Mouse (Mus musculus) megakaryocyte, embryonic 14.5 days (primary cell): ENCODE results near the gene Frem1. TPM values are rescaled to one million over a fixed set of nuclear protein-coding genes. Genes with fewer than 3 reads are reported as not detected.

Experiments used
- H3K27me3 ChIP-seq: replicated peaks from 2 replicates; pipeline ENCODE3; 2012; ENCODE audit warnings: inconsistent platforms
- H3K36me3 ChIP-seq: replicated peaks from 2 replicates; pipeline ENCODE3; 2012; ENCODE audit warnings: low read length, inconsistent platforms, mixed read lengths
- H3K4me1 ChIP-seq: 2 replicates; pipeline ENCODE4 v1.6.1; 2012; ENCODE audit warnings: inconsistent platforms
- H3K4me3 ChIP-seq: replicated peaks from 2 replicates; pipeline ENCODE3; 2012; ENCODE audit warnings: moderate library complexity, mild to moderate bottlenecking, inconsistent platforms
- H3K9me3 ChIP-seq: 2 replicates; pipeline ENCODE4 v1.6.1; 2012; ENCODE audit warnings: inconsistent platforms
- FLI1 ChIP-seq: IDR thresholded peaks from 2 replicates; pipeline ENCODE4 v1.6.1; 2012; ENCODE audit warnings: low read length, inconsistent platforms, mixed read lengths
- GATA1 ChIP-seq: IDR thresholded peaks from 3 replicates; pipeline ENCODE4 v1.6.1; 2012; ENCODE audit warnings: mixed read lengths, low read length, inconsistent platforms, borderline replicate concordance
- polyA plus RNA-seq: library from polyadenylated mRNA; stranded (reverse); fragments of >175 nt; gene quantifications from 2 replicates; pipeline ENCODE4 v1.2.3, GENCODE M21; 2012; ENCODE audit warnings: low replicate concordance; ENCODE audit not compliant: insufficient read depth

Gene Frem1
- polyA plus RNA-seq: not detected in 2 replicates

DNA sequence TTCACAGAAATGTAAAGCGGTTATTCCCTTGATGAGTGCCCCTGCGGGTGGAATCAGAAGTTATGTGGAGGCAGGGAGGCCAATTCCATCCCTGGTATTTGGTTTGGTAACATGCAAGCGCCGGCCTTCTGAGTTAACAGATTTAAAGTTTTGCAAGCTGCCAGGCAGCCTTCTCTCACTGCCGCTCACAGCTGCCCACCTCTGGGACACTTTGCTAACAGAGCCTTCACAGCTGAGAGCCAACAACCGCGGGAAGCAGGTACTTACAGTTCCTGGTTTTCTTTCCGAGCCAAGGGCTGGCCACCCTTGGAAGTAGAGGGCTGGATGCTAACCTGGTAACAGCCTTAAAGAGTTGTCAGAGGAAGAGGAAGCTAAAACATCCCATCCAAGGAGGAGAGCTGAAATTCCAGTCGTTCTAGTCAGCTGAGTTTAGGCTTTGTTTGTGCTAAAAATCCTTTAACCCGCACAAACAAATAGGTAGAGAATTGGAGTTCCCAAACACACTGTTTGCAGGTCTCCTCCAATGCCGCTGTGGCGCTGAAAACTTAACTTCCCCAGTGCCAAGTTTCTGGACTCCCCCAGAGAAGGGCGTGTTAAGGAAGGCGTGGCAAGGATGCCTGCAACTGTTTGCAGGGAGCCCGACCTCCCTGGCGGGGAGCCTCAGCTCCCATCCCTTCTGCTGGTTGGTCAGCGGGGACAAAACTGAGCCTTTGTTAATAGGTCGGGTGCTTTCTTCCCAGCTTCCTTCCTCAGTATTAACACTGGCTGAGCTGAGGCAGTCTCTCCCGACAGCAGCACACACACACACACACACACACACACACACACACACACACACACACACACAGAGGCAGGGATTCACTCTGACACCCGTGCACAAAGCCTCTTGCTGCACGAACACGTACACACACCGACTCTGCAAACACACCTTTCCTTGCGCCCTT, at the start of gene Frem1:
Gene Frem1, minus strand, starts transcription at position 706 of the 944 bp plus-strand sequence.
- Histone ChIP-seq H3K9me3 (peaks cover 3% of the 10 kb centered on the region; the same call in 1 of the 2 replicates), H3K36me3 (no peaks in the 10 kb centered on the region), H3K27me3 (peaks cover 2% of the 10 kb centered on the region), H3K4me3 (no peak within 1 kb of the TSS), H3K4me1 (no peaks in the 10 kb centered on the region)
- TF ChIP-seq GATA1 (no peak), FLI1 (no peak)

DNA sequence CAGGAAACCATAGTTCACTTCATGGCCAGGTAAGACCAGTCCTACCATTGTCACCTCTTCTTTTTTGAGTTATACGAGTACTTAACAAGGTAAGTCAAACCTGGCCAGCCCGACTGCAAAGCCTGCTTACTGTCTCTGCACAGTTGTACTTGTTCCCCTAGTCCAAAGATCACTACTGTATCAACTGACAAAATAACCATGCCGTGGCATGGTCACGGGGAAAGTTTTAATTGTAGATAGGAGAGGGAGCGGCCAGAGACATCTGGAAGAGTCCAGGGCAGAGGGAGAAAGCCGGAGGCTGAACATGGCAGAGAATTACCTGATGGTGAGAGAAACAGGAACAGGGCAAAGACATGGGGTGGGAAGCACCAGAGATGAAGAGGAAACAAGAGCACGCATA, 46.9 kb upstream of the Frem1 start:
- Histone ChIP-seq H3K4me1 (no peaks in the 10 kb centered on the region), H3K9me3 (peaks cover 12% of the 10 kb centered on the region), H3K27me3 (no peaks in the 10 kb centered on the region), H3K36me3 (no peaks in the 10 kb centered on the region), H3K4me3 (no peak overlapping the region)
- TF ChIP-seq FLI1 (no peak), GATA1 (no peak)

DNA sequence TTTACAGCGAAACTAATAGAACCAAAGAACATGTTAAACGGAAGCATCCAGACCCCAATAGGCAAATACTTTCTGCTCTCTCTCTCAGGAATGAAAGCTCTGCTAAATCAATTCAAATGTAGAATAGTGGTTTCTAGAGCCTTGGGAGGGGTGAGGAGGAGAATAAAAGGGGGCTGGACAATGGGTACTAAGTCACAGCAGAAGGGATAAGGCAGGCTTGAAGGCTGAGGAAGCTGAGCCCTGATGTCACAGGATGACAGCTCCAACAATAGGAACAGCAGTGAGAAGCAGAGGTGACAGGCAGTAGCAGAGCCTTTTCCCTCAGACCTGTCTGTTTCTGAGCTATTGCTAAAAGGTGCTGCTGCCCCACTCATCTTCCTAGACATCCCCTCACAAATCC, 41.8 kb upstream of the Frem1 start:
- TF ChIP-seq GATA1 (no peak), FLI1 (no peak)
- 0 out of 2 replicates have a peak, but pooled peaks cover 2% of the 10 kb centered on the region for H3K9me3 ChIP-seq
- H3K4me3 ChIP-seq: no peak overlapping the region
- H3K36me3 ChIP-seq: no peaks in the 10 kb centered on the region
- no peaks in the 10 kb centered on the region for H3K27me3 ChIP-seq
- no peaks in the 10 kb centered on the region for H3K4me1 ChIP-seq

DNA sequence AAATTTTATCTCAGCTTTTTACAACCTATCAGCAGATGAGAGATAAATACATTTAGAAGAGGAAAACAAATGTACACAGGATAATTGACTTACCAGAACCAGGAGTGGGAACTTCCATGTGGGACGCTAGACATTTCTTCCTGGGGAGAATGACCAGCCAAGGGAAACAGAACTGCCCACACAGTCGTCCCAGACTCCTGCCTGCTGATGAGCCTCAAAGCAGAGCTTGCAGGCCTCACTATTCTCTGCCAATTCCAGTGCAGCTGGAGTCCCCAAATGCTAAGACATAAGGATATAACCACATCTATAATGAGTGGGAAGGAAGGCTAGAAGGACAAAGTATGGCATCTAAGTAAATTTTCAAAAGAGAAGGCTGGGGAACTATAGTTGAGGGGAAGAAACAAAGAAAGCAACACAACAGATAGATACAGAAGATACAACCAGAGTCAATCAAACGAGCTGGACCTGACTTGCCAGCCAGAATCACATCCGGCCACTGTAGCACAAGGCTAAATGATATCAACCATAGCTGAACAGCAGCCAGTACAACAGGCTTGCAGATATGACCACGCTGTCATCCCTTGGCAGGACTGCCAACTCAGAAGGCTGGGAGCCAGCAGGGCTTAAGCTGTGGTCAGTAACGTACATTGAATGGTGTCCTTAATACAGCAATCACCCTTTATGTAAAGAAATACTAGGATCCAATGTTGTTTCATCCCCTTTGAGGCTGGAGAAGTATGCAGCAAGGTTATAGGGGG, 38.7 kb upstream of the Frem1 start:
- no peak overlapping the region for H3K4me3 ChIP-seq
- no peaks in the 10 kb centered on the region for H3K27me3 ChIP-seq
- H3K9me3 ChIP-seq: no peaks in the 10 kb centered on the region
- H3K4me1 ChIP-seq: no peaks in the 10 kb centered on the region
- H3K36me3 ChIP-seq: no peaks in the 10 kb centered on the region
- no peak for TF ChIP-seq FLI1
- TF ChIP-seq GATA1: no peak

DNA sequence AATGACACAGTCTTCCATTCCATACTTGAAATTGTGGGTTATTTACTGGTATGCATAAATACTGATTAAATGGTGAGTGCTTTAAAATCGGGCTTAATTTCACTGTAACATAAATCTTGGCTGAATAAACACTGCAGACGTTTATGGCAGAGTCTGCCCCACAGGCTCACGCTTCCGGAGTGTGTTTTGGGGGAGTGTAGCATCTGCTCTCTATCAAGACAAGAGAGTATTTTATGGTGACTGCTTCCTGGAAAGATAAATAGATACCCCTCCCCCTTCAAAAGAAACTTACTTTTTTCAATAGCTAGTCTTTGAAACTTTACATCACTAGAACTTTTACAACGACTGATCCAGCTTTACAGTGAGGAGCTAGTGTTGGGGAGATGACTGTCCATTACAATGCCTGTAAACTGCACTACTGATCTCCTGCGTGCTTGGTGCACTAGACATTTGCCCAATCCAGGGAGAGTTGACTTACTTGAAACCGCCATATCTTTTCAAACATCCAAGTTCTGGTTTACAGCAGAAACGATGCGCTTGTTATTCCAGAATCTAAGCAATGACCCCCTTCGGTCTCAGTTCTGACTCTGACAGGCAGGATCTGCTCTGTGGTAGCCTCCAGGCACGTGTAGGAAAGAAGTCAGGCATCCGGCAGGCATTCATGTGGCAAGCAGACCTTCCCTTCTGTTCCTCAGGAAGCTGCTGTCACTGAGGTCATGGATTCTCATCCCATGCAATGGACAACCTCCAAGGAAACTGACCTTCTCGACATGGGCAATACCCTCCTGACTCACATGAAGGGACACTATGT, 28.4 kb upstream of the Frem1 start:
- Histone ChIP-seq H3K9me3 (no peaks in the 10 kb centered on the region), H3K4me1 (no peaks in the 10 kb centered on the region; the same call in 1 of the 2 replicates), H3K36me3 (no peaks in the 10 kb centered on the region), H3K4me3 (no peak overlapping the region), H3K27me3 (no peaks in the 10 kb centered on the region)
- no peak for TF ChIP-seq FLI1
- no peak for TF ChIP-seq GATA1

DNA sequence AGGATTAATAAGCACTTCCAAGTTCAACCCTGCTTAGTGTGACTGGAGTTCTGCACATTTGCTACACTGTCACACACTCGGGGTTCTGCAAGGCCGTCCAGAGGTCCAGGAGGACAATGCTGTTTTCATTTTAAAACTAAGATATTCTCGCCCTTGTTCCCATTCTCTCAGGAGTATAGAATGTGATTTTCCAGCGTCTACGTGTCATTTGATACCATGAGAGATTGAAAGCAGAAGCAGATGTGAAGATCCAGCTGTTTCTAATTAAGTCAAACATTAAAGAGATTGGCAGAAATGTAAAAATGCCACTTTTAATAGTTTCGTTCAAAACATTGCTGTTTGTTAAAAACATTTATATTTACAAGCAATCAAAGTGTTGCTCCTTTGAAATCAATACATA, 12.1 kb upstream of the Frem1 start:
- Histone ChIP-seq H3K27me3 (no peaks in the 10 kb centered on the region), H3K36me3 (no peaks in the 10 kb centered on the region), H3K4me3 (no peak overlapping the region), H3K9me3 (peaks cover 8% of the 10 kb centered on the region), H3K4me1 (peaks cover 6% of the 10 kb centered on the region; the same call in 1 of the 2 replicates)
- TF ChIP-seq GATA1 (no peak), FLI1 (no peak)

DNA sequence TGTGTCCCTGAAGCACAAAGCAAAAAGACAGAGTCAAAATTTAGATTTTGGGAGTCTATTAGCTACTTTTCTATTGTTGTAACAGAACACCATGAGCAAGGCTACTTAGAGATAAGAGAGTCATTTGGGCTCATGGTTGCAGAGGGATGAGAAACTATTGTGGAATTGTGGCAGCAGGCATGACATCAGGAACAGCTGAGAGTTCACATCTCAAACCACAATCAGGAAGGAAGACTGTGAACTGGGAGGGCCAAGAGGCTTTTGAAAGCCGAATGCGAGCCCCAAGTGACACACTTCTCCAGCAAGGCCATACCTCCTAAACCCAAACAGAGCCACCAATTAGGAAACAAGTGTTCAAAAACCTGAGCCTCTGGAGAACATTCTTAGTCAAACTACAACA, 9.4 kb upstream of the Frem1 start:
- TF ChIP-seq GATA1: no peak
- TF ChIP-seq FLI1: no peak

DNA sequence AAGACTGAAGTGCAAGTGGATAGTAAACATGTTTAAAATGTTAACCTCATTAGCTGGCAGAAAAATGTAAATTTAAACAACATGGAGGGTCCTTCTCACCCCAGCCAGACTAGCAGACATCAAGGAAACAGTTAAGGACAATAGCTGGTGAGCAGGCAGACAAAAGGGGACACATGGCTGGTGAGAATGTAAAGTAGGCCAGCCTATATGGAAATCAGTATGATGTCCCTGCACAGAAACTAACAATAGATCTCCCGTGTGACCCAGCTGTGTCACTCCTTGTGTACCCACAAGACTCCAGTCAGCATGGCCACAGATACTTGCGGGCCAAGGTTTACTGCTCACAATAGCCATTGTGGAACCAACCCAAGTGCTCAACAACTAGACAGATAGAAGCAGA, 6.5 kb upstream of the Frem1 start:
- Histone ChIP-seq H3K27me3 (no peaks in the 10 kb centered on the region), H3K9me3 (peaks cover 7% of the 10 kb centered on the region; the same call in 1 of the 2 replicates), H3K4me1 (peaks cover 6% of the 10 kb centered on the region; the same call in 1 of the 2 replicates), H3K36me3 (no peaks in the 10 kb centered on the region), H3K4me3 (no peak overlapping the region)
- TF ChIP-seq GATA1: no peak
- no peak for TF ChIP-seq FLI1

More for the DNA sequence above, 9.4 kb upstream of the Frem1 start:
- Histone ChIP-seq H3K27me3 (no peaks in the 10 kb centered on the region), H3K4me3 (no peak overlapping the region), H3K36me3 (no peaks in the 10 kb centered on the region), H3K4me1 (peaks cover 6% of the 10 kb centered on the region; the same call in 1 of the 2 replicates), H3K9me3 (peaks cover 9% of the 10 kb centered on the region)

DNA sequence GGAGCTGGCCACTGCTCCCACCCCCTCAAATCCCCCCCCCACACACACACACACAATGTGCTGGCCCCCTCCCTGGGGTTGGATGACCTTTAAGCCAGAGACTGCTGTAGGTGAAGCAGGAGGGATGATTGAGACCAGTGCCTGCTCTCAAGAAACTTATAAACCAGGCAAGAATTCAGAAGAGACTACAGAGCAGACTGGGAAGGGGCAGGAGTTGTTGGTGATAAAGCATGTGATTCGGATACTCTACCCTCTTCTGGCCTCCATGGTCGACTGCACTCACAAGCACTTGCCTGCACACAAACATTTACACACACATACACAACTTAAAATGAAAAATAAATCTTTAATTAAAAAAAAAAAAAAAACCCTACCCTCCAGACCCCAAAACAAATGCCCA, 6.0 kb upstream of the Frem1 start:
- H3K4me3 ChIP-seq: no peak overlapping the region
- H3K4me1 ChIP-seq: peaks cover 6% of the 10 kb centered on the region; the same call in 1 of the 2 replicates
- H3K27me3 ChIP-seq: no peaks in the 10 kb centered on the region
- H3K36me3 ChIP-seq: no peaks in the 10 kb centered on the region
- peaks cover 7% of the 10 kb centered on the region; the same call in 1 of the 2 replicates for H3K9me3 ChIP-seq
- TF ChIP-seq GATA1 (no peak), FLI1 (no peak)
